Mouse (Mus musculus) ZHBTc4 (cell line): Measurements from ENCODE around the gene Nphp4.
A peak's percentile ranks its signal among the peaks of the same experiment; 100 is the strongest.

Source experiments
- DNase-seq: peaks from one replicate; pipeline ENCODE4 v3.0.0-alpha.2; 2011; ENCODE audit warnings: low read depth, low spot score

The Nphp4 gene

GRCm38 (mm10) chr4:152477466-152478223, 1.1 kb downstream of the Nphp4 start, which contains the start of gene Kcnab2:
Kcnab2 (minus strand) TSS chr4:152477871.
- DNase-seq = peak; percentile 99

- no peak for DNase-seq
These were observed 1.7 kb downstream of the Nphp4 start for GRCm38 (mm10) chr4:152478224-152478567.

GRCm38 (mm10) chr4:152480426-152480825, 3.9 kb downstream of the Nphp4 start:
- no peak for DNase-seq

- no peak for DNase-seq
These were observed 11.5 kb downstream of the Nphp4 start for GRCm38 (mm10) chr4:152488046-152488445.

GRCm38 (mm10) chr4:152490311-152490710, 13.8 kb downstream of the Nphp4 start:
- no peak for DNase-seq

GRCm38 (mm10) chr4:152491250-152491899, 14.9 kb downstream of the Nphp4 start:
- DNase-seq = peak; percentile 88

GRCm38 (mm10) chr4:152494360-152494879, 17.9 kb downstream of the Nphp4 start:
- no peak for DNase-seq

- no peak for DNase-seq
These were observed 35.9 kb downstream of the Nphp4 start for GRCm38 (mm10) chr4:152512221-152512925.

- peak; percentile 55 for DNase-seq
These were observed 38.4 kb downstream of the Nphp4 start for GRCm38 (mm10) chr4:152514884-152515283.

GRCm38 (mm10) chr4:152519106-152519505, 42.6 kb downstream of the Nphp4 start:
- no peak for DNase-seq

- DNase-seq = peak; percentile 85
These were observed 43.6 kb downstream of the Nphp4 start for GRCm38 (mm10) chr4:152520083-152520482.

GRCm38 (mm10) chr4:152532872-152533271, 56.4 kb downstream of the Nphp4 start:
- no peak for DNase-seq

GRCm38 (mm10) chr4:152539756-152540155, 63.2 kb downstream of the Nphp4 start:
- DNase-seq = no peak

- DNase-seq = peak; percentile 30
These were observed 64.7 kb downstream of the Nphp4 start for GRCm38 (mm10) chr4:152541172-152541571.

GRCm38 (mm10) chr4:152542447-152542846, 65.9 kb downstream of the Nphp4 start:
- peak; percentile 51 for DNase-seq

- DNase-seq = peak; percentile 67
These were observed 70.0 kb downstream of the Nphp4 start for GRCm38 (mm10) chr4:152546481-152546880.

GRCm38 (mm10) chr4:152547886-152548663, 71.6 kb downstream of the Nphp4 start:
- peak; percentile 35 for DNase-seq

- DNase-seq = no peak
These were observed 73.1 kb downstream of the Nphp4 start for GRCm38 (mm10) chr4:152549507-152550202.

- DNase-seq = no peak
These were observed 73.7 kb downstream of the Nphp4 start for GRCm38 (mm10) chr4:152550203-152550549.

GRCm38 (mm10) chr4:152553582-152554285, 77.2 kb downstream of the Nphp4 start:
- no peak for DNase-seq
